Mouse (Mus musculus) lung, embryonic 16.5 days (tissue): ENCODE results near the gene Ptger4. TPM values are rescaled to one million over a fixed set of nuclear protein-coding genes. Genes with fewer than 3 reads are reported as not detected.

Experiments
- ATAC-seq: fragments of 200-750 bp; cut with Nextera tagmentation; 2 replicates; pipeline ENCODE4 v1.8.0; 2017; ENCODE audit warnings: low read depth, mild to moderate bottlenecking, moderate library complexity
- H3K27ac ChIP-seq: fragments of 300-500 bp; sonication (generic); 2 replicates; pipeline ENCODE4 v1.5.1; 2014; ENCODE audit warnings: mild to moderate bottlenecking, control low read depth, low read length
- H3K27me3 ChIP-seq: fragments of 300-500 bp; sonication (generic); 2 replicates; pipeline ENCODE4 v1.6.1; 2014; ENCODE audit warnings: low read depth, low read length, mixed read lengths; ENCODE audit not compliant: control insufficient read depth, insufficient read depth
- H3K36me3 ChIP-seq: fragments of 300-500 bp; sonication (generic); 2 replicates; pipeline ENCODE4 v1.6.1; 2014; ENCODE audit warnings: low read length; ENCODE audit not compliant: control insufficient read depth, insufficient read depth
- H3K4me1 ChIP-seq: fragments of 300-500 bp; sonication (generic); replicated peaks from 2 replicates; pipeline ENCODE4 v1.6.1; 2014; ENCODE audit warnings: low read length, mixed read lengths; ENCODE audit not compliant: control insufficient read depth, insufficient read depth
- H3K4me2 ChIP-seq: fragments of 300-500 bp; sonication (generic); 2 replicates; pipeline ENCODE4 v1.6.1; 2014; ENCODE audit warnings: low read depth, low read length, control low read depth
- H3K4me3 ChIP-seq: fragments of 300-500 bp; sonication (generic); 2 replicates; pipeline ENCODE4 v1.5.1; 2014; ENCODE audit warnings: mild to moderate bottlenecking, low read length, control low read depth
- H3K9ac ChIP-seq: fragments of 300-500 bp; sonication (generic); 2 replicates; pipeline ENCODE4 v1.6.1; 2014; ENCODE audit warnings: low read length, control low read depth
- H3K9me3 ChIP-seq: fragments of 300-500 bp; sonication (generic); 2 replicates; pipeline ENCODE4 v1.6.1; 2016; ENCODE audit warnings: low read length; ENCODE audit not compliant: control insufficient read depth
- WGBS: fragments of 180-500 bp; shearing (Covaris S2); extraction: QIAGEN DNeasy Blood & Tissue Kit; methylation state at CpG from one replicate; pipeline ENCODE4 v1.1.7; 2014; 5-methylcytosine and 5-hydroxymethylcytosine counted together
- polyA plus RNA-seq: library from polyadenylated mRNA; unstranded; fragments of >200 nt; fragmentation: Nextera tagmentation; extraction: Ambion mirVana; gene quantifications from 2 replicates; pipeline ENCODE4 v1.2.1, GENCODE M21; 2015

The Ptger4 gene
- 2.1 and 2.8 TPM in 2 replicates for polyA plus RNA-seq

- peak within 1 kb of the TSS; percentile 59 for H3K9ac ChIP-seq
- H3K4me2 ChIP-seq: peak within 1 kb of the TSS; percentile 99
- H3K4me1 ChIP-seq: peaks cover 15% of the 10 kb centered on the region
- no peaks in the 10 kb centered on the region for H3K36me3 ChIP-seq
- no peak within 1 kb of the TSS for H3K27ac ChIP-seq
- no peaks in the 10 kb centered on the region for H3K9me3 ChIP-seq
- WGBS: under 1% methylated on average over 59 of the region's 61 CpGs
- peak; percentile 97 for ATAC-seq
- H3K4me3 ChIP-seq: peak within 1 kb of the TSS; percentile 61
- peaks cover 44% of the 10 kb centered on the region for H3K27me3 ChIP-seq
These were observed at the start of gene Ptger4 for GRCm38 (mm10) chr15:5243959-5244905. Ptger4 (minus strand) TSS chr15:5244187.

GRCm38 (mm10) chr15:5288412-5288811 lies 44.4 kb upstream of the Ptger4 start:
- Histone ChIP-seq H3K27ac (no peak overlapping the region), H3K9ac (no peak overlapping the region), H3K9me3 (no peaks in the 10 kb centered on the region), H3K4me2 (no peak overlapping the region), H3K4me1 (no peaks in the 10 kb centered on the region), H3K36me3 (no peaks in the 10 kb centered on the region), H3K4me3 (no peak overlapping the region), H3K27me3 (no peaks in the 10 kb centered on the region)
- WGBS: 67% methylated on average over 8 of the region's 8 CpGs
- no peak for ATAC-seq

GRCm38 (mm10) chr15:5287072-5287471 lies 43.1 kb upstream of the Ptger4 start:
- WGBS: 73% methylated on average over 5 of the region's 5 CpGs
- Histone ChIP-seq H3K36me3 (no peaks in the 10 kb centered on the region), H3K9me3 (no peaks in the 10 kb centered on the region), H3K4me1 (no peaks in the 10 kb centered on the region), H3K9ac (no peak overlapping the region), H3K27ac (no peak overlapping the region), H3K4me3 (no peak overlapping the region), H3K27me3 (no peaks in the 10 kb centered on the region), H3K4me2 (no peak overlapping the region)
- ATAC-seq: no peak

GRCm38 (mm10) chr15:5281316-5281715 lies 37.3 kb upstream of the Ptger4 start:
- Histone ChIP-seq H3K9me3 (peaks cover 6% of the 10 kb centered on the region), H3K9ac (no peak overlapping the region), H3K4me2 (no peak overlapping the region), H3K27ac (no peak overlapping the region), H3K27me3 (no peaks in the 10 kb centered on the region), H3K4me1 (no peaks in the 10 kb centered on the region), H3K36me3 (no peaks in the 10 kb centered on the region), H3K4me3 (no peak overlapping the region)
- ATAC-seq: no peak
- 80% methylated on average over 2 of the region's 2 CpGs for WGBS

GRCm38 (mm10) chr15:5279831-5280230 lies 35.8 kb upstream of the Ptger4 start:
- Histone ChIP-seq H3K9me3 (peaks cover 6% of the 10 kb centered on the region), H3K27ac (no peak overlapping the region), H3K27me3 (no peaks in the 10 kb centered on the region), H3K4me2 (no peak overlapping the region), H3K36me3 (no peaks in the 10 kb centered on the region), H3K4me1 (no peaks in the 10 kb centered on the region), H3K9ac (no peak overlapping the region), H3K4me3 (no peak overlapping the region)
- WGBS: 52% methylated on average over 4 of the region's 4 CpGs
- no peak for ATAC-seq

GRCm38 (mm10) chr15:5278525-5278924 lies 34.5 kb upstream of the Ptger4 start:
- no peak for ATAC-seq
- Histone ChIP-seq H3K4me3 (no peak overlapping the region), H3K9me3 (peaks cover 6% of the 10 kb centered on the region), H3K27ac (no peak overlapping the region), H3K4me1 (no peaks in the 10 kb centered on the region), H3K36me3 (no peaks in the 10 kb centered on the region), H3K4me2 (no peak overlapping the region), H3K27me3 (no peaks in the 10 kb centered on the region), H3K9ac (no peak overlapping the region)

GRCm38 (mm10) chr15:5273981-5274380 lies 30.0 kb upstream of the Ptger4 start:
- no peak overlapping the region for H3K27ac ChIP-seq
- H3K4me1 ChIP-seq: no peaks in the 10 kb centered on the region
- H3K9ac ChIP-seq: no peak overlapping the region
- no peak overlapping the region for H3K4me3 ChIP-seq
- H3K27me3 ChIP-seq: no peaks in the 10 kb centered on the region
- 77% methylated on average over 1 of the region's 1 CpGs for WGBS
- no peak overlapping the region for H3K4me2 ChIP-seq
- H3K36me3 ChIP-seq: no peaks in the 10 kb centered on the region
- no peak for ATAC-seq
- H3K9me3 ChIP-seq: peaks cover 6% of the 10 kb centered on the region

- H3K4me2 ChIP-seq: no peak overlapping the region
- no peak for ATAC-seq
- H3K27ac ChIP-seq: no peak overlapping the region
- no peak overlapping the region for H3K4me3 ChIP-seq
- no peaks in the 10 kb centered on the region for H3K36me3 ChIP-seq
- WGBS: 69% methylated on average over 3 of the region's 3 CpGs
- H3K9ac ChIP-seq: no peak overlapping the region
- H3K9me3 ChIP-seq: no peaks in the 10 kb centered on the region
- H3K27me3 ChIP-seq: no peaks in the 10 kb centered on the region
- H3K4me1 ChIP-seq: no peaks in the 10 kb centered on the region
These were observed 22.1 kb upstream of the Ptger4 start for GRCm38 (mm10) chr15:5266095-5266494.

GRCm38 (mm10) chr15:5262874-5263504 lies 19.0 kb upstream of the Ptger4 start:
- H3K27ac ChIP-seq: no peak overlapping the region
- no peaks in the 10 kb centered on the region for H3K9me3 ChIP-seq
- no peak overlapping the region for H3K4me2 ChIP-seq
- WGBS: 77% methylated on average over 10 of the region's 10 CpGs
- H3K36me3 ChIP-seq: no peaks in the 10 kb centered on the region
- no peaks in the 10 kb centered on the region for H3K4me1 ChIP-seq
- no peak overlapping the region for H3K4me3 ChIP-seq
- ATAC-seq: no peak
- no peak overlapping the region for H3K9ac ChIP-seq
- no peaks in the 10 kb centered on the region for H3K27me3 ChIP-seq
